Mouse (Mus musculus) lung, postnatal 0 days (tissue): Measurements from ENCODE around the gene Mars. TPM values are rescaled to one million over a fixed set of nuclear protein-coding genes. Genes with fewer than 3 reads are reported as not detected.

Experiments
- ATAC-seq: fragments of 200-750 bp; cut with Nextera tagmentation; 2 replicates; pipeline ENCODE4 v1.8.0; 2017; ENCODE audit warnings: moderate library complexity
- DNase-seq: peaks from one replicate; pipeline ENCODE4 v3.0.0-alpha.2; 2016; ENCODE audit warnings: low spot score
- H3K27ac ChIP-seq: fragments of 300-500 bp; sonication (generic); 2 replicates; pipeline ENCODE4 v1.5.1; 2014; ENCODE audit warnings: antibody characterized with exemption, mild to moderate bottlenecking, low read length, mixed read lengths
- H3K27me3 ChIP-seq: fragments of 300-500 bp; sonication (generic); replicated peaks from 2 replicates; pipeline ENCODE4 v1.6.1; 2014; ENCODE audit warnings: low read length, mixed read lengths; ENCODE audit not compliant: insufficient read depth
- H3K36me3 ChIP-seq: fragments of 300-500 bp; sonication (generic); 2 replicates; pipeline ENCODE4 v1.6.1; 2014; ENCODE audit warnings: low read length, mixed read lengths; ENCODE audit not compliant: insufficient read depth
- H3K4me1 ChIP-seq: fragments of 300-500 bp; sonication (generic); 2 replicates; pipeline ENCODE4 v1.6.1; 2014; ENCODE audit warnings: antibody characterized with exemption, low read depth, low read length, mixed read lengths; ENCODE audit not compliant: insufficient read depth
- H3K4me2 ChIP-seq: fragments of 300-500 bp; sonication (generic); replicated peaks from 2 replicates; pipeline ENCODE4 v1.6.1; 2014; ENCODE audit warnings: low read depth, mild to moderate bottlenecking, low read length, moderate library complexity, mixed read lengths
- H3K4me3 ChIP-seq: fragments of 300-500 bp; sonication (generic); 2 replicates; pipeline ENCODE4 v1.5.1; 2014; ENCODE audit warnings: low read depth, low read length
- H3K9ac ChIP-seq: fragments of 300-500 bp; sonication (generic); replicated peaks from 2 replicates; pipeline ENCODE4 v1.6.1; 2014; ENCODE audit warnings: low read depth, mild to moderate bottlenecking
- H3K9me3 ChIP-seq: fragments of 300-500 bp; sonication (generic); 2 replicates; pipeline ENCODE4 v1.6.1; 2016; ENCODE audit warnings: low read length, mixed read lengths
- CTCF ChIP-seq: IDR thresholded peaks from 2 replicates; pipeline ENCODE4 v1.5.1; 2016; ENCODE audit warnings: antibody characterized with exemption, mild to moderate bottlenecking
- EP300 ChIP-seq: IDR thresholded peaks from 2 replicates; pipeline ENCODE4 v1.6.1; 2016; ENCODE audit warnings: antibody characterized with exemption, mild to moderate bottlenecking, control low read depth
- WGBS: fragments of 180-500 bp; shearing (Covaris S2); extraction: QIAGEN DNeasy Blood & Tissue Kit; methylation state at CpG from one replicate; pipeline ENCODE4 v1.1.7; 2014; 5-methylcytosine and 5-hydroxymethylcytosine counted together
- polyA plus RNA-seq: library from polyadenylated mRNA; unstranded; fragments of >200 nt; fragmentation: Nextera tagmentation; extraction: Ambion mirVana; gene quantifications from 2 replicates; pipeline ENCODE4 v1.2.1, GENCODE M21; 2015

Mars gene
- polyA plus RNA-seq, 1 experiment from 2014 or later = 63.1 TPM

- H3K27me3 ChIP-seq = no peaks in the 10 kb centered on the region; the same call in 1 of the 2 replicates
- no peak for ATAC-seq
Observed at GRCm38 (mm10) chr10:127337536-127338099, 26.0 kb upstream of the Mars start.

DNA sequence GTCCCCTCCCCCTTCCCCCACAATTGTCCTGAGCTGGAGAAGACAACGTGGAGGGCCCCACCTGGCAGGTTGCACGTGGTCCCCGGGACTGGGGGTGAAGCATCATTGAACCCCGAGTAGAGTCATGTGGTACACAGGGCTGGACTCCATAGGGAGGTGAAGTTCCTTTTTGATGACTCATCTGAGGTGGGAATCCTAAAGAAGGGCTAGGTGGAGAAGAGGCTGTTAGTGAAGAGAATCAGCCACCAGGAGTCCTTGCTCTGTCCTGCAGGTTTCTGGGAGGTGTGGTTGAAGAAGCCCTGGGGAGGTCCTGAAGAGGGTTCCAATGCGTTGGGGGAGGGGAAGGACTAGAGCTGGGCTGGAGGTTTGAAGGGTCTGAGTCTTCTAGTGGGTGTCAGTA, 25.4 kb upstream of the Mars start:
- Histone ChIP-seq H3K9ac (no peak overlapping the region), H3K9me3 (no peaks in the 10 kb centered on the region), H3K4me1 (peaks cover 8% of the 10 kb centered on the region), H3K27ac (no peak overlapping the region), H3K36me3 (no peaks in the 10 kb centered on the region), H3K4me3 (no peak overlapping the region), H3K27me3 (peaks cover 4% of the 10 kb centered on the region; the same call in 1 of the 2 replicates), H3K4me2 (no peak overlapping the region)
- ATAC-seq (no peak), DNase-seq (no peak)
- 51% methylated on average over 5 of the region's 5 CpGs for WGBS
- TF ChIP-seq CTCF (no peak), EP300 (no peak)

More at GRCm38 (mm10) chr10:127337536-127338099, 26.0 kb upstream of the Mars start:
- Histone ChIP-seq H3K9ac (no peak overlapping the region), H3K4me2 (no peak overlapping the region), H3K4me1 (peaks cover 8% of the 10 kb centered on the region), H3K4me3 (no peak overlapping the region), H3K36me3 (no peaks in the 10 kb centered on the region), H3K27ac (no peak overlapping the region), H3K9me3 (no peaks in the 10 kb centered on the region)
- TF ChIP-seq CTCF (no peak), EP300 (no peak)
- 69% methylated on average over 6 of the region's 6 CpGs for whole genome bisulfite sequencing
- DNase-seq = no peak

DNA sequence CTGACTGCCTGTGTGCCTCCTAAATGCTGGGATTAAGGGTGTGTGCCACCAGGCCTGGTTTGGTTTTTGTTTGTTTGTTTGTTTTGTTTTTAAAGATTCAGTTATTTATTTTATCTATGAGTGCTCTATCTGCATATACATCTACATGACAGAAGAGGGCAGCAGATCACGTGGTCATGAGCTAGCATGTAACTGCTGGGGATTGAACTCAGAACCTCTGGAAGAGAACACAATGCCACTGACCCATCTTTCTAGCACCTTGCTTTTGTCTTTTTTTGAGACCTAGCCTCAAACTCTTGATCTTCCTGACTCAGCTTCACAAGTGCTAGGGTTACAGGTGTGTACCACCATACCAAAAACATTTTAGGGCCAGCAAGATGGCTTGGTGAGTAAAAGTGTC, 23.7 kb upstream of the Mars start:
- Histone ChIP-seq H3K36me3 (no peaks in the 10 kb centered on the region), H3K9ac (no peak overlapping the region), H3K27ac (no peak overlapping the region), H3K4me2 (no peak overlapping the region), H3K4me3 (no peak overlapping the region), H3K4me1 (peaks cover 4% of the 10 kb centered on the region), H3K9me3 (no peaks in the 10 kb centered on the region), H3K27me3 (peaks cover 14% of the 10 kb centered on the region; the same call in 1 of the 2 replicates)
- no peak for DNase-seq
- ATAC-seq = no peak
- TF ChIP-seq CTCF (no peak), EP300 (no peak)
- WGBS = 58% methylated on average over 1 of the region's 1 CpGs

- DNase-seq (no peak), ATAC-seq (no peak)
- no peaks in the 10 kb centered on the region for H3K4me1 ChIP-seq
- H3K27me3 ChIP-seq = peaks cover 14% of the 10 kb centered on the region; the same call in 1 of the 2 replicates
- H3K9me3 ChIP-seq = no peaks in the 10 kb centered on the region
- TF ChIP-seq CTCF (peak; percentile 47), EP300 (no peak)
- no peak overlapping the region for H3K27ac ChIP-seq
- H3K36me3 ChIP-seq = no peaks in the 10 kb centered on the region
- H3K4me2 ChIP-seq = no peak overlapping the region
- no peak overlapping the region for H3K4me3 ChIP-seq
- 67% methylated on average over 5 of the region's 5 CpGs for WGBS
- no peak overlapping the region for H3K9ac ChIP-seq
Observed at GRCm38 (mm10) chr10:127333152-127333551, 21.6 kb upstream of the Mars start.

DNA sequence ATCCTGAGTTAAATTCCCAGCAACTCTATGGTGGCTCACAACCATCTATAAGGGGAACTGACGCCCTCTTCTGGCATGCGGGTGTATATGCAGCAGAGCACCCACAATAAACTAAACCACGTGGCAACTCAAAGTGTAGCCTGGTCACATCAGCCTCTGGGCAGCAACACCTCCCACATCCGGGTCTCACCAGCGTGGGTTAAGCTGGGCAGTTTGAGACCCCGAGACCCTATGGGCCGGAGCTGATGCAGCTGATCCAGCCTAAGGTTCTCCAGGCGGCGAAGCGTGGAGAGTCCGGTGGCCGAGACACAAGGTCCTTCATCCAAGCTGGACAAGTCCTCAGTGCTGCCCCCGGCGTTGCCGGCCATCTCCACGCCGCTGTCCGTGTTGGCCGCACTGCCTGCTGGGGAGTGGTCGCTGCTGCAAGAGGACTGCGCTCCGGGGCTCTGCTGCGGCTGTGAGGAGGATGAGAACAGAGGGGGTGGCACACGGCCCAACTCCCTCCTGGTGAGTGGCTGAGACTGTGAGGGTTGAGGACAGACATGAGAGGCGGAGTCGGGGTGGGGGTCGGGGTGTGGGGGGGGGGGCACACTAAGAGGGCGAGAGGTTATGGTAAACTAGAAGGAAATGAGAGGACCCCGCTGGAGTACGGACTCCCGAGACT, 20.8 kb upstream of the Mars start:
- Histone ChIP-seq H3K9me3 (no peaks in the 10 kb centered on the region), H3K4me1 (no peaks in the 10 kb centered on the region), H3K36me3 (no peaks in the 10 kb centered on the region), H3K4me3 (no peak overlapping the region), H3K27me3 (peaks cover 20% of the 10 kb centered on the region; the same call in 1 of the 2 replicates), H3K4me2 (no peak overlapping the region), H3K27ac (no peak overlapping the region), H3K9ac (no peak overlapping the region)
- 54% methylated on average over 31 of the region's 31 CpGs for WGBS
- ATAC-seq = no peak
- TF ChIP-seq CTCF (peak; percentile 36; the same call in 1 of the 2 replicates), EP300 (no peak)
- peak; percentile 35 for DNase-seq

- Histone ChIP-seq H3K36me3 (no peaks in the 10 kb centered on the region), H3K9ac (no peak overlapping the region), H3K4me2 (no peak overlapping the region), H3K4me3 (no peak overlapping the region), H3K4me1 (peaks cover 8% of the 10 kb centered on the region), H3K27ac (no peak overlapping the region), H3K9me3 (no peaks in the 10 kb centered on the region), H3K27me3 (peaks cover 38% of the 10 kb centered on the region)
- no peak for DNase-seq
- no peak for ATAC-seq
- 67% methylated on average over 7 of the region's 7 CpGs for WGBS
- TF ChIP-seq EP300 = no peak
- TF ChIP-seq CTCF = no peak
Observed at GRCm38 (mm10) chr10:127330212-127330611, 18.6 kb upstream of the Mars start.
